Mouse (Mus musculus) WW6 (cell line): Measurements from ENCODE around the gene Abcb9.

Experiments
- DNase-seq: peaks from one replicate; pipeline ENCODE4 v3.0.0-alpha.2; 2013; ENCODE audit warnings: low read depth, low spot score

Gene Abcb9

GRCm38 (mm10) chr5:124093852-124094604 lies 1.6 kb downstream of the Abcb9 start:
- no peak for DNase-seq

- DNase-seq = no peak
Observed at GRCm38 (mm10) chr5:124093120-124093794, 2.3 kb downstream of the Abcb9 start.

- DNase-seq = no peak
Observed at GRCm38 (mm10) chr5:124091951-124092406, 3.6 kb downstream of the Abcb9 start.

- DNase-seq = no peak
Observed at GRCm38 (mm10) chr5:124089868-124090267, 5.7 kb downstream of the Abcb9 start.

- DNase-seq = no peak
Observed at GRCm38 (mm10) chr5:124086876-124087275, 8.7 kb downstream of the Abcb9 start.

GRCm38 (mm10) chr5:124085513-124085912 lies 10.1 kb downstream of the Abcb9 start:
- no peak for DNase-seq

GRCm38 (mm10) chr5:124084588-124085173 lies 10.9 kb downstream of the Abcb9 start:
- no peak for DNase-seq

- no peak for DNase-seq
Observed at GRCm38 (mm10) chr5:124083850-124084587, 11.6 kb downstream of the Abcb9 start.

GRCm38 (mm10) chr5:124082941-124083688 lies 12.5 kb downstream of the Abcb9 start:
- DNase-seq = no peak

GRCm38 (mm10) chr5:124082447-124082846 lies 13.2 kb downstream of the Abcb9 start:
- DNase-seq = no peak

- DNase-seq = no peak
Observed at GRCm38 (mm10) chr5:124079880-124080279, 15.7 kb downstream of the Abcb9 start.

GRCm38 (mm10) chr5:124078794-124079416 lies 16.7 kb downstream of the Abcb9 start:
- DNase-seq = no peak

- DNase-seq = no peak
Observed at GRCm38 (mm10) chr5:124077856-124078460, 17.6 kb downstream of the Abcb9 start.

- no peak for DNase-seq
Observed at GRCm38 (mm10) chr5:124077241-124077640, 18.4 kb downstream of the Abcb9 start.

- no peak for DNase-seq
Observed at GRCm38 (mm10) chr5:124076559-124076958, 19.0 kb downstream of the Abcb9 start.

GRCm38 (mm10) chr5:124075716-124076115 lies 19.9 kb downstream of the Abcb9 start:
- DNase-seq = no peak

- no peak for DNase-seq
Observed at GRCm38 (mm10) chr5:124074845-124075307, 20.7 kb downstream of the Abcb9 start.

GRCm38 (mm10) chr5:124073682-124074081 lies 21.9 kb downstream of the Abcb9 start:
- DNase-seq = no peak

- DNase-seq = no peak
Observed at GRCm38 (mm10) chr5:124069657-124070056, 25.9 kb downstream of the Abcb9 start.
